Mouse (Mus musculus): Measurements from ENCODE around the gene P2rx4.

Gene P2rx4

DNA sequence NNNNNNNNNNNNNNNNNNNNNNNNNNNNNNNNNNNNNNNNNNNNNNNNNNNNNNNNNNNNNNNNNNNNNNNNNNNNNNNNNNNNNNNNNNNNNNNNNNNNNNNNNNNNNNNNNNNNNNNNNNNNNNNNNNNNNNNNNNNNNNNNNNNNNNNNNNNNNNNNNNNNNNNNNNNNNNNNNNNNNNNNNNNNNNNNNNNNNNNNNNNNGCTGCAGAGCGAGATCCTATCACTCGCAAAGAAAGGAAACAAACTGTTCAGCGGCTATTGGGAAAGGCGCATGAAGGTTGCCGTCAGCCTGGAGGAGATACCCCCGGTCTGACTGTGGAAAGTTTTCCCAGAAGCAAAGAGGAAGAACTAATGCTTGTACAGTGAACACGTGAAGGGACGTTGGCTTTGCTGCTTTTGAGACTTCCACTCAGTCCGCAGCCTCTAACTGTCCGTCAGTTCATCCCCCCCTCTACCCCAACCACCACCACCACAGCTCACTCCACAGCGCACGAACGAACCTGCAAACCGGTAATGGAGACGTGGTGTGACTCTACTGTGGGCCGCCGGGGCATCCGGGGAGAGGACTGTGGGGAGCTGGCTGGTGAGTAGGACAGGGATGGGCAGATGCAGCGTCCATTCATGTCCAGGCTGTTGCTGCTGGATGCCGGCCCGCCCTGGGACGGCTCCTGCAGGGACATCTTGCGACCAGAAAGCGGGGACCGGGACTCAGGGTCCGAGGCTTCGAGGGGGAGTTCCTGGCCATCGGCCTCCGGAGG lies 56.1 kb downstream of the P2rx4 start:
- no peak for DNase-seq

DNA sequence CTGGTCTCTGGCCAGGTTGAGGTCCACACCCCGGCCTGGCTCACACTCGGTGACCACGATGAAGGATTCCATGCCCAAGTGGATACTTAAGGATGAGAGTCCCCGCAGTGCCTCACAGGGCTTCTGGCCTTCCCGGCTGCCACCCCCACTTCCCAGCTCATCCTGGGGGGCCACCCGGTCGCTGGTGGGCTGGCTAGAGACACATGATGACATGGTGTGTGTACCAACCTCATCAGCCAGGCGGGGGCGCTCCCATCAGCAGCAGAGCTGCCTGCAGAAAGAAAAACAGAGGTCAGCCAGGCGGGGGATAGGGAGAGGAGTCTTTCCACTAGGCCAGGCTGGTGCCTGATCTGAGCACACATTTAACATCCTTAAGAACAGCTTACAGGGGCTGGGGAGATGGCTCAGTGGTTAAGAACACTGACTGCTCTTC lies 56.7 kb downstream of the P2rx4 start:
- peak; percentile 44 for DNase-seq

DNA sequence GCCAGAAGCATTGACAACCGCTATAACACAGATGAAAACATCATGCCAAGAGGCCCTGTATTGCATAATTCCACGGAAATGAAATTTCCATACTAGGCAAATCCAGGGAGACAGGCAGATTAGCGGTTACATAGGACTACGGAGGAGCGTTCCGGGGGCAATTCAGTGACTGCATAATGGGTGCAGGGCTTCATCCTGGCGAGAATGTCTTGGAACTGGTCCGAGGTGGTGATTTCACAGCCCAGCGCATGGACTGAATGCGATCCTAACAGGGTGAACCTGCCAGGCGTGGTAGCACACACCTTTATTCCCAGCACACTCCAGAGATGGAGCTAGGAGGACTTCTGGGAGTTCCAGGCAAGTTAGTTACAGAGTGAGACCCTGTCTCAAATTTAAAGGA lies 59.9 kb downstream of the P2rx4 start:
- DNase-seq: no peak

DNA sequence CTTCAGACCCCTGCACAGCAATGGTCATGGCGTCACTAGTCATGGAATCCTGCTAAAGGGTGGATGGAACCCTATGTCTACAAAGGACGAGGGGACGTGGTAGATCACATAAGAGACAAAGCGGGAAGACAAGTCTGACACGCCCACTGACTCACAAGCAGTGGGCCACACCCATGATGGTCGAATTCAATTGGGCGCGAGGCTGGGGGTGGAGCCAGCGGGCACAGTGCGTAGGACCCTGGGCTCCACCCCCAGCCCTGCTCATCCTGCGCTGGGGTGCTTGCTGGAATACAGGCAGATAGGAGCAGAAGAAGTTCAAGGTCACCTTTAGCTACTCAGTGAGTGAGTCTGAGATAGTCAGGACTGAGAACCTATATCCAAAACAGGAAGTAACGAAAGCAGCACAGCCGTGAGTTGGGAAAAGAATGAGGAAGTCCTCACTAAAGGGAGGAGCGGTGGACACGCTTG lies 61.8 kb downstream of the P2rx4 start:
- DNase-seq: no peak

DNA sequence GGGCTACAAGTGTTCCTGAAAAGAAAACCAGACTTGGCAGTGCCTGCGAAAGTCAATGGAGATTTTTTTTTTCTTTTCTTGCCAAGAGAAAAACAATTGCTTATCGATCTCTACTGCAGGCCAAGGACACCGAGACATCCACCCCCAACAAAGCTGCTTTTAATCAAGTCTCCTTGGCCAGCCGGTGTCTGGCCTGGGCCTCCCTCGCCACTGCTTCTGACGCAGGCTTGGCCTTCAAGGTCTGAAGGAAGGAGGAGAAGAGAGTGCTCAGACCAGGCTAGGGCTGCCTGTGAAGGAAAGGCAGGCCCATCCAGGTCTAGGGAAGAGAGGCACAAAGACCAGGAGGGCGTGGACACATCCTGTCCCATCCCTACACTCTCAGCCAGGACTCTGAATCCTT lies 63.0 kb downstream of the P2rx4 start:
- no peak for DNase-seq

DNA sequence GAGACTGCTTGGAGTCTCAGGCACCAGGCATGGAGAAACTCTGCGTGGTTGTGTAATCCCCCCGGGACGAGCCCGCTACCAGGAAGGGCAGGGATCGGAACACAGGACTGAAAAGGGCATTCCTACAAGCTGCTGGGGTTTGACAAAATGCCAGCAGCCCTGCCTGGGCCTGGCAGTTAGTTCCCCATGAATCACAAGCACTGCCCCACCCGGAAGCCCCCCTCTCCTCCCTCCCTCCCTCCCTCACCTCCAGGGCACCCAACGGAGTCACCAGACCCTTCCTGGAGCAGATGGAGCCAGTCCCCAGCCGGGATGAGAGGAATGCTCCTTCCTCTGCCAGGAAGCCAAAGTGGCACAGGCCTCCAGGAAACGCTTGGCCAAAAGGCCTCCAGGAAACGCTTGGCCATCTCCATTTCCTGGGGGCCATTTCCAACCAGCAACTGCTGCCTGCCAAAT lies 63.5 kb downstream of the P2rx4 start:
- DNase-seq: peak; percentile 89

DNA sequence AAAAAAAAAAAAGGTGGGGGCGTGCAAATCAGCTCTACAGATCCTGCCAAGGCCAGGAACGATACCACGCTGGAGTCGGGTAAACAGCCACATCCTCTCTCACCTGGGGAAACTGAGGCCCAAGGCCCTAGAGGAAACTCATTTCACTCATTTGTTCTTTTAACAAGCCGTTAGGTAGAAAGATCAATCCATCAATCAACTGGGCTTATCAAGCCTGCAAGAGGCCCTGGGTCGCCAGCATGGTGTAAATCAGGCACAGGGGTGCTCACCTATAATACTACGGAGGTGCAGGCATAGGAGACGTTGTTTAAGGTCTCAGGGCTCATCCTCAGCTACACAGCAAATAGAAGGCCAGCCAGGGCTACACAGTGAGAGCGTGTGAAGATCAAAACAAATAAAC lies 64.1 kb downstream of the P2rx4 start:
- DNase-seq: no peak

DNA sequence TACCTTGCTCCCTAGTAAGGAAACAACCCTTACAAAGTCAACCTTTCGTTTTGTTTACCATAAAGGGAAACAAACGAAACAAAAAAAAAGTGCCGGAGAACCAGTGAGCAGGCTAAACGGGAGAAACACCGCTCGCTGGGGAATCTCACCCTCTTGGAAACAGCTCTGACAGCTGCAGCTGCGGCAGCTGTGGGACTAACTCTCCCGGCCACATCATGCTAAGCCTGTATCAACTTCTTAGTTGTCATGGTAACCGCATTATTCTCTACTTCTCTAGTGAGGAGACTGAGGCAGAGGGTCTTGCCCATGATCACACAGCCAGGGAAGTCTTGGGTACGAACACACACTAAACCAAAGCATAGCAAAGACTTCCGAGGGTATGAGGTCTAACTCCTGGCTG lies 66.4 kb downstream of the P2rx4 start:
- no peak for DNase-seq

DNA sequence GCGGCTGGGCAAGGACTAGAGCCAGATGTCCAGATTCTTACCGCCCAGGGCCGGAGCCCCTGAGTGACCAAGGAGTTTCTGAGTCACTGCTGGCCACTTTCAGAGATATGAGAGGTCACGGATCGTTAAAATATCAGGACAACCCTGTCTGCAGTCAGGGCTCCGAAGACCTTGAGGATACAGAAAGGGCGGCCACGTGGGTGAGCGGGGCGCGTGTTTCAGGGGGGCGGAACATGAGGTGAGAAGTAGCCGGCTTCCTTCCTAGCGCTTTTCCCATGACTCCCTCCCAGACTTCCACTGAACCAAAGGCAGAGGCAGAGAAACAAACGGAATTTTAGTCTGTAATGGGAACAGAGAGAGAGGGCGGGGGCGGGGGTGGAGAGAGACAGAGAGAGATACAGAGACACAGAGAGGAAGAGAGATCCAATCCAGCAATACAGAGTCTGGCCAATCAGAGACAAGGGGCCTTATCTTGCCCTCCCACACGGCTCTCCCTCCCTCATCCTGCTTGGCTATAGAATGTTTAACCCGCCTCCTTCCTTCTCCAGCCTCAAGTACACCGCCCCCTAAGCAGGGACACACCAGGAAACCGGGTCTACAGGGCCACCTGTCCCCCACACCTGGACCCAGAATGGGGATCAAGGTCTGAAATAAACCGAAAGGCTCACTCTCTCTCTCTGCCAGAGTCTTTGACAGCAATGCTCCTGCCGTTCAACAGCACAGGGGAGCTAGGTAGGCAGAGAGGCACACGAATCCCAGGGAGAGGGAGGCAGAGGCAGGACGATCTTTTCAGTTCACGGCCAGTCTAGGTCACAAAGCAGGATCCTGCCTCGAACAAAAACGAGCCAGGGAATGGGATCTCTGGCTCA lies 67.6 kb downstream of the P2rx4 start:
- no peak for DNase-seq

DNA sequence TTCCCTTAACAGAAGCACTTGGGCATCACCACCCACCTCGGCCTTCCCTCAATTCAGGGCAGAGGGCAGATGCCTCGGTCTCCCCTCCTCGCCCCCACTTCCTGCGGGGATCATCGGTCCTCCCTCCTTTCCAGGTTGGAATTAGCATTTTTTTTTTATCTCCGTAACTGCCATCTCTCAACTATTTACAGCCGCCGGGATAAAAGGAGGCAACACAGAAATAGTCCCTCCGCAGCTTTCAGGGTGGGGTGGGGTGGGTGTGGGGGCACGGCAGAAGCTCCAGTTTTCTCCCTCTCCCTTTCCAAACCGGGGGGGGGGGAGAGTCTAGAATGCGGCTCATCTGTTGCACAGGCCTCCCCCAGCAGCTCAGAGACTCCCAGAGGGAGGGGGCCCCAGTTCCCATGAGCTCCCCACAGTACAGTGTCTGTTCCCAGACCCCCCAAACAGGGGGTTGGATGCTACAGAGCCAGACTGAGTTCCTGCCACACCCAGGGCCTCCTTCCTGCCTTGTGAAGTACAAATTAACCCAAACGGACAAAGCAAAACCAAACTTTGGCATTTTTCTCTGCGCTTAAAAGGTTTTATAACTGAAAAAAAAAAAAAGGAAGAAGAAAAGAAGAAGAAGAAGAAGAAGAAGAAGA lies 68.4 kb downstream of the P2rx4 start:
- DNase-seq: no peak

DNA sequence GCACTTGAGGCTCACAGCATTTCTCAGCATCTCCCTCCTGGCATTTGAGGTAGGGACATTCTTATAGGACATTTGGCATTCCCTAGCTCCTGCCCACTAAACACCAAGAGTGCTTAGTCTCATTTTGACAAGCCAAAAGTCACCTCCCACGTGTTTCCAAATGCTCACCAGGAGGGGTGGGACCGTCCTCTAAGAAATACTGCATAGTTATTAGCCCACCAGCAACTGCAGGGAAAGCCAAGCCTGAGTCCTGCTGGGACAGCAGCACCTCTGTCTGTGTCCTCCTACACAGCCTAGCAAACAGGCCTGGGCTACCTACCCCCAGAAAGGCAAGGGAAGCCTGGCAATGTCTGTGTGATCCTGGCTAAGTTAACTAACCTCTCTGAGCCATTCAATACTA lies 70.0 kb downstream of the P2rx4 start:
- no peak for DNase-seq

DNA sequence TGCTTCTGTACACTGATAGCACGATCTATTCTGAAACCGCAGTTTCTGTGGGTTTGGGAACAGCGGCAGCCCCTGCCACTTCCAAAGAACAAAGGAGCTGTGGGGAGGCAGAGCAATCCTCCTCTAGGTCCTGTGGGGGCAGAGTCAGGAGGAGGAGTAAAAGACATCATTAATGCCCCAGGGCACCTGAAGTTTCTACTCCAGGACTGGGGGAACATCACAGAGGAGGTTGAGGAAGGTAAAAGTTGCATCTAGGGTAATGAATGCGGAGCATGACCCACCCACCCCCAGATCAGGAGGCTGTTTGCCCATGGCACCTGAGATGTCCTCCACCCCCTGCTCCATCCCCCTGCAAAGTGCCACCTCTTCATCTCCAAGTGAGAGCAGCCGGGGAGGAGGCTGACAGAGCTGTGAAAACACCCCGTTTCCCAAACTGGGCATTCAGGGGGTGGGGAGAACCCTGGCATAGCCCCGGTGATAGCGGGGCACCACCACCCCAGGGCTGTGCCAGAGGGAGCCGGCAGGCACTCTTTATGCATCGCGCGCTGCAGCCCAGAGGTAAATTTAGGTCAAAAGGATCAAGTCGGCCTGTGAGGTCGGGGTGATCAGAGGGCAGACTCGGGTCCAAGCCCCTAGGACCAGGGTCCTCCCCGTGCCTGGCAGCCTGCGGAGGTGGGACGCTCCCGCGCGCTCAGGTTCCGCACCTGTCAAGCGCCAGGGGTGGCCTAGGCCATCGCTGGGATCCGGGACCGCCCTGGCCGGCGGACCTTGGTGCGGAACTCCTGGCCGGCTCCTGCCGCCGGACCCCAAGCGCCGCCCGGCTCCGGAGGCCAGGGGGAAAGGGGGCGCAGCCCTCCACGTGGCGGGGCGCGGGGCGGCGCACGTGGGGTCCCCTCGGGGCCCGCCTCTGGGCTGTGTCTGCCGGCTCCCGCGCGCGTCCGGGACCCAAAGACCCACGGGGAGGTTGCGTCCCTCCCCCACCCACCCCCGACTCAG lies 71.2 kb downstream of the P2rx4 start:
- DNase-seq: peak; percentile 54
